Mouse (Mus musculus): ENCODE results near the gene Zmiz1. TPM values are rescaled to one million over a fixed set of nuclear protein-coding genes. Genes with fewer than 3 reads are reported as not detected.

Zmiz1 gene
- polyA plus RNA-seq, 1 experiment: 27.3 TPM

- no peak overlapping the region for H3ac ChIP-seq (ENCODE audit: control insufficient read depth, insufficient read length, low read depth)
- no peak overlapping the region for H3K4me3 ChIP-seq (ENCODE audit: insufficient read depth, poor library complexity, severe bottlenecking)
- H3K79me2 ChIP-seq (ENCODE audit: control insufficient read depth, insufficient read depth): peaks cover 89% of the 10 kb centered on the region
- no peak for TF ChIP-seq MYOG (IDR thresholded peaks at IDR 0.05; ENCODE audit: control insufficient read depth, extremely low read depth, insufficient read length)
- TF ChIP-seq FOSL1 (IDR thresholded peaks at IDR 0.05; ENCODE audit: insufficient read depth, low read length, poor library complexity, severe bottlenecking): no peak
- no peak for TF ChIP-seq MAX (IDR thresholded peaks at IDR 0.05)
- TF ChIP-seq CEBPB (IDR thresholded peaks at IDR 0.05; ENCODE audit: low read depth): no peak
- no peak for TF ChIP-seq CTCF (IDR thresholded peaks at IDR 0.05; ENCODE audit: control insufficient read depth, insufficient read depth, insufficient read length)
- TF ChIP-seq USF1 (IDR thresholded peaks at IDR 0.05; ENCODE audit: low read depth): no peak
- H3K36me3 ChIP-seq (ENCODE audit: control insufficient read depth, insufficient read depth): peaks cover 8% of the 10 kb centered on the region
- H3K27me3 ChIP-seq (ENCODE audit: control insufficient read depth, insufficient read depth, insufficient read length): no peaks in the 10 kb centered on the region
- H3K79me3 ChIP-seq (ENCODE audit: low read depth): peaks cover 47% of the 10 kb centered on the region
Observed at GRCm38 (mm10) chr14:25520991-25521390, 62.0 kb downstream of the Zmiz1 start.

GRCm38 (mm10) chr14:25521500-25521899, 62.5 kb downstream of the Zmiz1 start:
- H3K79me3 ChIP-seq (ENCODE audit: low read depth): peaks cover 45% of the 10 kb centered on the region
- TF ChIP-seq CEBPB (IDR thresholded peaks at IDR 0.05; ENCODE audit: low read depth) (no peak), MYOG (IDR thresholded peaks at IDR 0.05; ENCODE audit: control insufficient read depth, extremely low read depth, insufficient read length) (no peak), MYOD1 (IDR thresholded peaks at IDR 0.05; ENCODE audit: control insufficient read depth, insufficient read length, low read depth) (peak; percentile 14)
- peaks cover 89% of the 10 kb centered on the region for H3K79me2 ChIP-seq (ENCODE audit: control insufficient read depth, insufficient read depth)
- no peaks in the 10 kb centered on the region for H3K27me3 ChIP-seq (ENCODE audit: control insufficient read depth, insufficient read depth, insufficient read length)
- peaks cover 4% of the 10 kb centered on the region for H3K36me3 ChIP-seq (ENCODE audit: control insufficient read depth, insufficient read depth)
- no peak overlapping the region for H3ac ChIP-seq (ENCODE audit: control insufficient read depth, insufficient read length, low read depth)
- H3K4me3 ChIP-seq (ENCODE audit: insufficient read depth, poor library complexity, severe bottlenecking): no peak overlapping the region

- no peak for TF ChIP-seq MYOD1 (IDR thresholded peaks at IDR 0.05; ENCODE audit: control insufficient read depth, insufficient read length, low read depth)
- TF ChIP-seq CEBPB (IDR thresholded peaks at IDR 0.05; ENCODE audit: low read depth): no peak
- TF ChIP-seq CTCF (IDR thresholded peaks at IDR 0.05; ENCODE audit: control insufficient read depth, insufficient read depth, insufficient read length): no peak
- no peak for TF ChIP-seq FOSL1 (IDR thresholded peaks at IDR 0.05; ENCODE audit: insufficient read depth, low read length, poor library complexity, severe bottlenecking)
- TF ChIP-seq MAX (IDR thresholded peaks at IDR 0.05): no peak
- no peak for TF ChIP-seq USF1 (IDR thresholded peaks at IDR 0.05; ENCODE audit: low read depth)
- TF ChIP-seq MYOG (IDR thresholded peaks at IDR 0.05; ENCODE audit: control insufficient read depth, extremely low read depth, insufficient read length): no peak
- H3K4me3 ChIP-seq (ENCODE audit: insufficient read depth, poor library complexity, severe bottlenecking): no peak overlapping the region
Observed at GRCm38 (mm10) chr14:25522415-25522814, 63.4 kb downstream of the Zmiz1 start.

GRCm38 (mm10) chr14:25523230-25524110, 64.5 kb downstream of the Zmiz1 start:
- no peak for TF ChIP-seq MAX (IDR thresholded peaks at IDR 0.05)
- TF ChIP-seq CEBPB (IDR thresholded peaks at IDR 0.05; ENCODE audit: low read depth): no peak
- TF ChIP-seq CTCF (IDR thresholded peaks at IDR 0.05; ENCODE audit: control insufficient read depth, insufficient read depth, insufficient read length): no peak
- no peak for TF ChIP-seq USF1 (IDR thresholded peaks at IDR 0.05; ENCODE audit: low read depth)
- TF ChIP-seq MYOG (IDR thresholded peaks at IDR 0.05; ENCODE audit: control insufficient read depth, extremely low read depth, insufficient read length): no peak
- no peak for TF ChIP-seq FOSL1 (IDR thresholded peaks at IDR 0.05; ENCODE audit: insufficient read depth, low read length, poor library complexity, severe bottlenecking)
- TF ChIP-seq MYOD1 (IDR thresholded peaks at IDR 0.05; ENCODE audit: control insufficient read depth, insufficient read length, low read depth): no peak
- Histone ChIP-seq H3K27me3 (ENCODE audit: control insufficient read depth, insufficient read depth, insufficient read length) (no peaks in the 10 kb centered on the region), H3K36me3 (ENCODE audit: control insufficient read depth, insufficient read depth) (peaks cover 4% of the 10 kb centered on the region), H3K79me2 (ENCODE audit: control insufficient read depth, insufficient read depth) (peaks cover 83% of the 10 kb centered on the region), H3K79me3 (ENCODE audit: low read depth) (peaks cover 36% of the 10 kb centered on the region), H3ac (ENCODE audit: control insufficient read depth, insufficient read length, low read depth) (no peak overlapping the region), H3K4me3 (ENCODE audit: insufficient read depth, poor library complexity, severe bottlenecking) (no peak overlapping the region)

More at GRCm38 (mm10) chr14:25522415-25522814, 63.4 kb downstream of the Zmiz1 start:
- peaks cover 4% of the 10 kb centered on the region for H3K36me3 ChIP-seq (ENCODE audit: control insufficient read depth, insufficient read depth)
- peaks cover 41% of the 10 kb centered on the region for H3K79me3 ChIP-seq (ENCODE audit: low read depth)
- H3K27me3 ChIP-seq (ENCODE audit: control insufficient read depth, insufficient read depth, insufficient read length): no peaks in the 10 kb centered on the region
- peaks cover 83% of the 10 kb centered on the region for H3K79me2 ChIP-seq (ENCODE audit: control insufficient read depth, insufficient read depth)
- no peak overlapping the region for H3ac ChIP-seq (ENCODE audit: control insufficient read depth, insufficient read length, low read depth)

- Histone ChIP-seq H3K79me3 (ENCODE audit: low read depth) (peaks cover 38% of the 10 kb centered on the region), H3K27me3 (ENCODE audit: control insufficient read depth, insufficient read depth, insufficient read length) (no peaks in the 10 kb centered on the region), H3ac (ENCODE audit: control insufficient read depth, insufficient read length, low read depth) (no peak overlapping the region), H3K36me3 (ENCODE audit: control insufficient read depth, insufficient read depth) (peaks cover 4% of the 10 kb centered on the region), H3K4me3 (ENCODE audit: insufficient read depth, poor library complexity, severe bottlenecking) (no peak overlapping the region), H3K79me2 (ENCODE audit: control insufficient read depth, insufficient read depth) (peaks cover 83% of the 10 kb centered on the region)
- TF ChIP-seq MYOD1 (IDR thresholded peaks at IDR 0.05; ENCODE audit: control insufficient read depth, insufficient read length, low read depth) (no peak), MAX (IDR thresholded peaks at IDR 0.05) (no peak), FOSL1 (IDR thresholded peaks at IDR 0.05; ENCODE audit: insufficient read depth, low read length, poor library complexity, severe bottlenecking) (no peak), USF1 (IDR thresholded peaks at IDR 0.05; ENCODE audit: low read depth) (no peak), MYOG (IDR thresholded peaks at IDR 0.05; ENCODE audit: control insufficient read depth, extremely low read depth, insufficient read length) (no peak), CTCF (IDR thresholded peaks at IDR 0.05; ENCODE audit: control insufficient read depth, insufficient read depth, insufficient read length) (no peak), CEBPB (IDR thresholded peaks at IDR 0.05; ENCODE audit: low read depth) (no peak)
Observed at GRCm38 (mm10) chr14:25524111-25524495, 65.1 kb downstream of the Zmiz1 start.

Measured in C2C12 (cell line).